Mouse (Mus musculus): Measurements from ENCODE around the gene Usp25.

GRCm38 (mm10) chr16:77095017-77095551, 81.6 kb downstream of the Usp25 start:
- TF ChIP-seq POLR2A (IDR thresholded peaks at IDR 0.05; ENCODE audit: insufficient read depth, low read depth, low read length) = no peak
- no peak for TF ChIP-seq CTCF (IDR thresholded peaks at IDR 0.05; ENCODE audit: insufficient read depth, low read depth, low read length)
